Mouse (Mus musculus) urinary bladder, postnatal 10 days (tissue): ENCODE results near the gene Sfmbt2.

Experiments
- DNase-seq: peaks from one replicate; pipeline ENCODE4 v3.0.0; 2022; ENCODE audit warnings: low spot score

Sfmbt2 gene

DNA sequence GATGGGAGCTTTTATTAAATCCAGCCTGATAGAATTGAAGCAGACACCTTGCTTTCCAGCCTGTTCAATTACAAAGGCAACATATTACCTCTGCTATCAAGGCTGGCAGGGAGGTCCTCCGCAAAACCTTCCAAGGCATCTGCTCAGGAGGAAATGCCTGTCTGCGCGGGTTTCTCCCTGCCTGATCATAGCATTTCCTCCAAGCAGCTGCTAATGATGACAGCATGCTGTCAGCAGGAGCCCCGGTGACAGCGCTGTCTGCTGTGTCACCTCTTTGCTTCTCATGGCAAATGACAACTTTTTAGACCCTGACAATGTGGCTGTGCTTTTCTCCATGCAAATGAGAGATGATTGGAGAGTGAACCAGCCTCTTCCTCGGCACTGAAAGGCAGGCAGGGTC lies 199.1 kb downstream of the Sfmbt2 start:
- DNase-seq, result no peak

DNA sequence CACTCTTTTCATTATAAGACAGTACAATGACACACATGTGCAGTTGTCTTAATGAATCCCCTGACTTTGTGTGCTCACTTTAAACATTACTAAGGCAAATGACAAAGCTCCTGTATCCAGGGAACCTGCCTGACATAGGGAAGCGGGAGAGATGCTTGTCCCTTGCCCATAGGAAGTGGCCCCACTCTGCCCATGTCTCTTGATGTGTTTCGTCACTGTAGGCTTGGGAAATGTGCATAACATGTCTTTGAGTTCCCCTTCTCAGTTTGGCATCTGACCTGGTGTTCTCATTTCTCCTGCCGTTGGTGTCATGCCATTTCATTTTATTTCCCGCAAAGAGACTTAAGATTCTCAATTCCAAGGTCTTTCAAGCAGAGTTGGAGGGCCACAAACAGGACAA lies 202.0 kb downstream of the Sfmbt2 start:
- DNase-seq, result no peak

DNA sequence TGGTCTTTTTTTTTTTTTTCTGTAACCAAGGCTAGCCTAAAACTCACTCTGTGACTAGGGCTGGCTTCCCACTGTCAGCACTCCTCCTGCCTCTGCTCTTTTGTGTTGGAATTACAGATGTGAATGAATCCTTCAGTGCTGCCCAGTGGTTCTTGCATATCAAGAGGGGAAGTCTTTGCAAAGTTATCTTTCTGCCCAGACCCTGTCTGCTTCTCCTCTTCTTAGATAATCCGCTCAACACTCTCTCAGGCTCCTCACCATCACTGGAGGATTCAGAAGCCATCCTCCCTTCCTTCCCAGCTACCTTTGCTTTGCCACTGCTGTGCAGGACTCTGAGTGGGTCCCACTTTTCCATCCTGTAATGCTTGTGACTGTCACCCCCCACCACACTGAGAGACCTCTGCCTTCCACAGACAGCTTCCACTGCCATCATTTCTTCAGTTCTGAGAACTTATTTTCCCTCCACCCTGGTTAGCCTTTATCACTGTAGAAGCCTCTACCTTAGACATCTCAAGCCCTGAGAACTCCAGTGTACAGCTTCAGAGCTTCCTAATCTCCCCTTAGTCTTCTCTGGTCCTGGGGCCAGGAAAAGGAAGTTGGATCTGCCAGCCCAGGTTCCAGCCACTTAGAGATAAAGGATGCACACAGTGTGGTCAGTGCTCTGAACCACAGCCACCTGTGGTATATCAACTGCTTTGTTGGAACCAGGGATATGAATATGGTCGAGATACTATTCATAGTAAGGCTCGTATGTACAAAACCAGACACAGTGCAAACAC lies 205.8 kb downstream of the Sfmbt2 start:
- DNase-seq, result no peak

DNA sequence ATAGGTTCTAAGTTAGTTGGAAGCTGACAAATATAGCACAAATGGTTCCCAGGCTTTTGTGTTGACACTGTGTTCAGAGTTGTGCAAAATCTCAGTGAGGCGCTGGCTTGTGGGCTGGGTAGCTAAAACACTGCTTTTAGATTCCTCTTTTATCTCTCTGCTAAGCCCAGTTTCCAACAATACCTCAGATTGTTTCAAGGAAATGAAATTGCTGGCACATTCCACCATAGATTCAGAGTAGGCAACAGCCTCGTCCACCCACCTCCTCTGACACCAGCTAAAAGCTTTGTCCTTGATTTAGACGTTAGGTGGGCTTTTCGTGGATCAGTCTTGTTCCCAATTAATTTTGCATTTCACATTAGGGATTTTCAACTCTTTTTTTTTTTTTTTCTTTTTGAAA lies 212.4 kb downstream of the Sfmbt2 start:
- no peak for DNase-seq

DNA sequence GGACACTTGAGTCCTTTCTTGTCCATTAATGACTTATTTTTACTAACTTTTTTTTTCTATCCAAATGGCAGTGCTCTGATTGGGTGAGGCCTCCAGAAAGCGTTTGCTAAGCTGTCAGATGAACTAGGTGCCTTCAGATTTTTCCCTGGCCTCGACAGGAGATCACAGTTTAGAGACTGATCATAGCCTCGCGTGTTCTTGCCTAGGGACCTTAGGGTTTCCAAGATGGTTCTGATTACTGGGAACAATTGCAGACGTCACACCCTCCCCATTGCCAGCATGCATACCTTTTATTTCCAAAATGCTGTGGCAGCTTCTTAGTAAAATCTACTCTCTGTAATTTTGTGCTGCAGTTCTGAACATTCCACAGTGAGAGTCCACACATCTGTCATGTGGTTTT lies 212.8 kb downstream of the Sfmbt2 start:
- DNase-seq, result no peak

DNA sequence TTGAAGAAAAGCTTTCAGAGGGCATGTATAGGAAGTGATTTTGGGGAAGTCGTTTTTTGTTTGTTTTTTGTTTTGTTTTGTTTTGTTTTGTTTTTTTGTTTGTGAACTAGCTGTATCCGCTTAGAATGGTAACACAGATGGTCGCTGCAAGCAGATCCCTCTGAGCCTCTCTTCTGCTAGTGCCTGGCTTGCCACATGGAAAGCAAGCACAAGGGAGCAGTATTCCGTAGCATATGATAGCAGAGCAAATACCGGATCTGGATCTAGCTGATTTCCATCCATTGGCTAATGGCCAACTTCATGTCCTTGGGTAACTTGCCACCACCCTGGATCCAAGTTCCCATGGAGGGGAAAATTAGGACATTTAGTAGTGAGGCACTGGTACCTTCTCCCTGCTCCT lies 221.0 kb downstream of the Sfmbt2 start:
- DNase-seq, result no peak

DNA sequence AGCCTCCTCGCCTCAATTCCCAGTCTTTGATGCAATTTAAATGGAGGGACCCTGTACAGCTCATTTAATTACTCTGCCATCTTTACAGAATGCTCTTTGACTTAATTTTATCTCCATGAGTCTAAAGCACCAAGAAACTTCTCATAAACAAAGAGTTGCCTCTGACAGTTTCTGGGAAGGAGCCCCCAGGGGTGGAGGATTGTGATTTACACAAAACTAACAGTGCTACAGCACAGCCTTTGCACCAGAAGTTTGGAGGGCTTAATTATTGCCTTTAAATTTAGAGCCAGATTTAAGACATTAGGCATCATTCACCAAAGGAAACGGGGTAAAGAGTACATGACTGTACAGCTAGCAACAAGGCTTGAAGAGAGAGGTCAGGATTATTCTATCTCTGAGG lies 245.2 kb downstream of the Sfmbt2 start:
- DNase-seq, result no peak
